Mouse (Mus musculus): Measurements from ENCODE around the gene Glp2r. TPM values are rescaled to one million over a fixed set of nuclear protein-coding genes. Genes with fewer than 3 reads are reported as not detected.

Glp2r gene
- polyA plus RNA-seq, 1 experiment: 6.7 TPM

- no peak for DNase-seq (ENCODE audit: low spot score)
Observed at GRCm38 (mm10) chr11:67663437-67663836, 107.5 kb downstream of the Glp2r start.

DNA sequence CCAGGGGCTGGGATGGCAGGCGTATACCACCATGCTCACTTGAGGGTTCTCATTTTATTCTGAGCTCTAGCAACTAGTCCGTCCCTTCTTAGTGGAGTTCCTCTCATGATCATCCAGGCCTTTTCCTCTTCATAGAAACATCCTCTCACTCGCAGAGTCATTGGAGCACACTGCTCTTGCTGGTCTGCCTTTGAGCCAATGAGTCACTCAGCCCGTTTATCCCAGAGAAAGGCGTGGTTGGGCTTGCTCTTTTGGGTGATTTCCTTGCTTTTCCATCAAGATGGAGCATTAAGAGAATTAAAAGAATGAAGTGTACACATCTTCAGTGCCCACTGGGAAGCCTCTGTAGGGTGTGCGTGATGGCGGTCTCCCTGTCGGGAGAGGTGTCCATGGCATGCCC is 109.5 kb downstream of the Glp2r start:
- no peak for DNase-seq (ENCODE audit: low spot score)

DNA sequence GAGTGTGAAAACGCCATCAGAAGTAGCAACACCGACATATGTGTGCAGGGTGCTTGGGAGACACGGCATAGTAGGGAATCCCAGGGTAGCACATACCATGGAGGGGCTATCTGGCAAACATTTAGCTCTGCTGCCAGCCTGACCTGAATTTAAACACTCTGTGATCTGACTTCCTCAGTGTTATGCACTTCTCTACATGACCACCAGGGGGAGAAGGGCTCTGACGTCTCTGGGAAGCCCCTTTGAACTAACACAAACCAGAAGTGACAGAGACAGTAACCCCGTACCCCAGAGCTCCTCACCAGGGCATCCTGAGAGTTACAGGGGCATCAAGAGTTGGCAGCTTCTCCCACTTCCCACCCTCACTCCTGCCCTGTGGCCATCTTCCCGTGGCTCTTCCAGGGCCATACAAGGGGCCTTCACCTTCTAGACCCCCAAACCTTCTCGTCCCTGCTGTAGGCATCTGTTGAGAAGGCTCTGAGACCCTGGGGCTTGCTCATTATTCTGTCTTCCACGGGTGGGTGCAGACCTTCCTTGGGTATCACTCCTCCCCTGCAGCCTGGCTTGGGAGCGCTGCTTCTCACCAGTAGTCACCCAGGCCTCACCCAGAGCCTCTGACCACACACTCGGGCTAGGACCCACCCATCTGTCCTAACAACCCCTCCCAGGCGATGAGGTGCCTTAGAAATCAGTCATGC is 113.1 kb downstream of the Glp2r start:
- DNase-seq (ENCODE audit: low spot score): no peak

GRCm38 (mm10) chr11:67656811-67657210 is 114.1 kb downstream of the Glp2r start:
- DNase-seq (ENCODE audit: low spot score): no peak

GRCm38 (mm10) chr11:67656366-67656765 is 114.6 kb downstream of the Glp2r start:
- no peak for DNase-seq (ENCODE audit: low spot score)

- no peak for DNase-seq (ENCODE audit: low spot score)
Observed at GRCm38 (mm10) chr11:67655236-67655959, 115.6 kb downstream of the Glp2r start.

GRCm38 (mm10) chr11:67654514-67654913 is 116.4 kb downstream of the Glp2r start:
- DNase-seq (ENCODE audit: low spot score): no peak

DNA sequence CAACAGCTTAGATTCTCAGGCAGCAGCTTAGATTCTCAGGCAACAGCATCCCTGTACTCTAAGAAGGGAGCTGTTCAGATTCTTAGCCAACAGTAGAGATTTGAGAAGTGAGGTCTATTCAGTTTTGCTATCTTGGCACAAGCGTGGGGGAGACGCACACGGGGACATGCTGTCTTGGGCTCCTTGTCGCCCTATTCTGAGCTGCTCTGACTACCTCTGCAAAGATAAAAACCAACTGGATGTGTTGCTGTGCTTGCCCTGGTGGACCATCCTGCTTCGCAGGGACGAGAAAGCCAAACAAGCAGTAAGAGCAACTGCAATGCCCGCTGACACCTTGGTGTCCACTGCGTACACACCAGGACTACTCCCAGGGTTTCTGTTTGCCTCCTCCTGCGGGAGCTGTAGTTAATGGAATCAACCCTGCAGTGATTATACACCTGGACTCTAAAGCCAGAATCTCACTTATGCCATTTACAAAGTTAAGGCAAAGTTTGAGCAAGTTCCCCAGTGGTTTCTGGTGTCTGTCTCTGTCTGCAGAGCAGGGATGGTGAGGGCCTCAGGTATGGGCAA is 117.3 kb downstream of the Glp2r start:
- no peak for DNase-seq (ENCODE audit: low spot score)

GRCm38 (mm10) chr11:67652893-67653255 is 118.1 kb downstream of the Glp2r start:
- DNase-seq (ENCODE audit: low spot score): no peak

DNA sequence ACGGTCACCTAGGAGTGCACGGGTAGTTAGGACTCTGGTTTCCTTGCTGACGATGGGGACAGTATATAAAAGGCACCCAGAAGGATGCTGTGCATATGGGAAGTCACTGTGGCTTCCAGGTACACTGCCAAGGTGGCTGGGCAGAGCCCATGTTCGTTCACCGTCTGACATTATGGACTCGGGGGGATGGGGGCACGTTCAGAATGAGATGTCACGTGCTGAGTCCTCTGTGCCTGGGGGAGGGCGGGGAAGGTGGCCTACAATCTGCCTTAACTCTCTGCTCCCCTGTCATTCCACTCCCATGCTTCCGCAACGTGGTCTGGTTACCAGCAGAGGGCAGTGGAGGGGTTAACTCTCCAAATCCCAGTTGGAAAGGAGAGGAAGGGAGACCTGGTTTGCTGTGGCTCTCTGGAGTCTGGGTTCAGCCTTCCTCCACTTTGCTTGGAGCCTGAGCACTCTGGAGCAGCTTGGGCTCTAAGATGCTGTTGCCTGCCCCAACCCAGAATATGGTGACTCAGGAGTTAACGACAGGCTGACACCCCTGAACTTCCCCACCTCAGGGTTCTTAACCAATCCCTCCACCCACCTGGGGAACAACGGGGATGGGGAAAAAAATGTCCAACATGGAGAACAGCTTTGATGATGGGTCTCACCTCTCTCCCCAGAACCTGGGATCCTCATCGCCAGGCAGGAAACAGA is 118.6 kb downstream of the Glp2r start:
- DNase-seq (ENCODE audit: low spot score): no peak

GRCm38 (mm10) chr11:67651731-67652130 is 119.2 kb downstream of the Glp2r start:
- DNase-seq (ENCODE audit: low spot score): no peak

GRCm38 (mm10) chr11:67649971-67650707 is 120.8 kb downstream of the Glp2r start:
- DNase-seq (ENCODE audit: low spot score): no peak

- DNase-seq (ENCODE audit: low spot score): no peak
Observed at GRCm38 (mm10) chr11:67648651-67649407, 122.1 kb downstream of the Glp2r start.

DNA sequence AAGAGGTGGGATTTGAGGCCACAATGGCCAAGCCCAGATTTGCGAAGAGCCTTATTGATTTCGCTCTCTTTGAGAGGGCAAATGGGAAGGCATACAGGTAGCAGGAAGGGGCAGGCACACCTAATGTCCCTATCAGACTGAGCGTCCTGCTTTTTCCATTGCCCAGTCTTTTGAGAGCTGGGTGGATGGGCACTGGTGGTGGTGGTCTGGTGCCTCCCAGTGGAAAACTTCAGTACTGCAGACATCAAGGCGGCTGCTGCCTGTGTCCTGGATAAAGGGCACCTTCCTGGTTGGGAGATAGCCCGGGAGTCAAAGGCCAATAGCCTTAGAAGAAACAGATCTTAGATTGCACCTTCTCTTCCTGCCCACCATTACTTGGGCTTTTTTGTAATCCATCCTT is 123.2 kb downstream of the Glp2r start:
- peak; percentile 53 for DNase-seq (ENCODE audit: low spot score)

DNA sequence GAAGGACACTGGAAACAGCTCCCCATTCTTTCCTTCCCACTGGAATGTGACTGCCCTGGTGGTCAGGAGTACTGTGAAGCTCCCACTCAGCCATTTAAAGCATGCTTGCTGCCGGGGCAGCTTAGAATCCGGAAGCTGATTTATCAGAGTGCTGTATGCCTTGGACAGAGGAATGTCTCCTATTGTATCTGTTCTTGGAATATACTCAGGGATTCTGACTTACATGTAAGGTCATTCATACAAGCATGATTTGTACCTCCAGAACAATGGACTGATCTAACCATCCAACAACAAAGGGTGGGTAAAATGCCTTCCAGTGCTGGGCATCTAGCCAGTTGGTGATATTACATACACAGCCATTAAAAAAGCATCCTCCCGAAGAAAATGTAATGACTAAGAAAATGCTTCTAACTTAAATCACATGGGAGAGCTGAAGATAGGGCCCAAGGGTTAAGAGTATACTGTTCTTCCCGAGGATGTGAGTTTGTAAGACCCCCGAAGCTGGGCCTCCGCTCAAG is 126.3 kb downstream of the Glp2r start:
- no peak for DNase-seq (ENCODE audit: low spot score)

DNA sequence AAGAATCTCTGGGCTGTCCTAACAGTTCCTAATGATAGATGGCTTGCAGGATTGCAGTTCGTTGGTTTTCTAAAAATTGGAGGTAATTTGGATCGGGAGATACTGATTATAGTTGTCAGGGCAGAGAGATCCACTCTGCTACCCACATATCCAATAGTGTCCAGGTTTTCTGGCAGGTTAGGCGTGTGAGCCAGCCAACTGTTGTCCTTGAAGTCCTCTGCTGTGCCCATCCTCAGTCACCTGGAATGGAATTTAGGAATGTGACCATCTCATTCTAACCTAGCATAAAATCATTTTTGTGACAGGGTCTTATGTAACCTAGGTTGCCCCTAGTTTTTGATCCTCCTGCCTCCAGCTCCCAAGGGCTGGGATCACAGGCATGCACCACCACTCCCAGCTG is 127.5 kb downstream of the Glp2r start:
- no peak for DNase-seq (ENCODE audit: low spot score)

DNA sequence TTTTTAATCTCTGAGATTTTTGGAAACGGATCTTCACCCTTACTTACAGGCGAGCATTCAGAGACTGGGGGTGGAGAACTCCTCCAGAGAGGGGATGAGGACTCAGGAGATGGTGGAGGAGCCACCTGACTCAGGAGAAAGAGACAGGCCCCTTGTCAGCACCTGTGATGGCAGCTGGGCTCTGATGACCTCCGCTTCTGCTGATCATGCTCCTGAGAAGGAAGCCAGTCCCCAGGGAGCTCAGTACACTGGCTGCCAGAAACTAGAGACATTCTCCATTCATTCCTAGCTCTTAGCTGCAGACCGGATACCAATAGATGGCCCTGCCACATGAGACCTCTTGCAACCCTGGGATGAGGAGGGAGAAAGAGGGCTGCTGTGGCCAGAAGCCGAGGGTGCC is 128.1 kb downstream of the Glp2r start:
- no peak for DNase-seq (ENCODE audit: low spot score)

GRCm38 (mm10) chr11:67642421-67642820 is 128.5 kb downstream of the Glp2r start:
- DNase-seq (ENCODE audit: low spot score): no peak

DNA sequence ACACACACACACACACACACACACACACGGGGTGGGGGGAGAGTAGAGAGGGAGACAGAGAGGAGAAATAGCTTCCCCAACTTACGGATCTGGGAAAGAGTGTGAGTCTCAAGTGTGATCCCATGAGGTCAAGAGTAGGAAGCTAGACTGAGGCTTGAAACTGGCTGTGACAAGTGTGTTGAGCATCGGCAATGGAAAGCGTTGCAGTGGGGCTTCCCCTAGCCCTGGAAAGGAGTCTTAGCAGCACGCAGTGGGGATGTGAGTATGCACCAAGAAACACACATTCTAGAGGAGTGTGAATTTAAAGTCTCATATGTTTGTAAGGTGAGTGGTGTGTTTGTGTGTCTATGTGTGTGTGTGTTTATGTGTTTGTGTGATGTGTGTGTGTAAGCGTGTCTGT is 130.7 kb downstream of the Glp2r start:
- no peak for DNase-seq (ENCODE audit: low spot score)

GRCm38 (mm10) chr11:67638401-67638800 is 132.6 kb downstream of the Glp2r start:
- no peak for DNase-seq (ENCODE audit: low spot score)

All from urinary bladder, adult 2 months (tissue).